10 mouse cellular contexts compared by ENCODE assay signal in genomic region chr4:119463756-119464419, GRCm38 (mm10). TPM values are rescaled to one million over a fixed set of nuclear protein-coding genes. Genes with fewer than 3 reads are reported as not detected.
A peak's percentile ranks its signal among the peaks of the same experiment; 100 is the strongest.
DNase-seq lines count a peak whose midpoint lies in the region; ATAC-seq and TF ChIP-seq lines count a peak whose summit lies in the region.
"Had no signal": no experiment of that assay in that cellular context is flagged by ENCODE, and none has a peak within 500 bp of the region (broad histone marks: within the 10 kb centered on the region; RNA-seq: fewer than 3 reads in every experiment).

No protein-coding gene starts in this region.

- peaks cover 16% of the 10 kb centered on the region; the same call in 1 of the 2 replicates for H3K36me3 ChIP-seq in hindbrain, embryonic 14.5 days (replicated peaks; ENCODE audit: control insufficient read depth, insufficient read depth)
- H3K36me3 ChIP-seq in hindbrain, embryonic 10.5 days = no peaks in the 10 kb centered on the region
- no peaks in the 10 kb centered on the region for H3K36me3 ChIP-seq in hindbrain, postnatal 0 days (ENCODE audit: insufficient read depth, low read length)
- no peaks in the 10 kb centered on the region for H3K36me3 ChIP-seq in spleen, adult 2 months (ENCODE audit: control insufficient read depth, insufficient read depth, low read length)
- H3K36me3 ChIP-seq: neural tube, embryonic 12.5 days had no signal

- no peak for ATAC-seq in hindbrain, embryonic 14.5 days (ENCODE audit: low FRiP score)
- ATAC-seq in hindbrain, postnatal 0 days = peak; percentile 8; the same call in 1 of the 2 replicates

- TF ChIP-seq CTCF in hindbrain, postnatal 0 days (IDR thresholded peaks at IDR 0.05; ENCODE audit: low read depth) = no peak
- TF ChIP-seq CTCF in spleen, adult 2 months (IDR thresholded peaks at IDR 0.05; ENCODE audit: extremely low read depth, insufficient read depth, insufficient read length, insufficient replicate concordance) = no peak

- no peak overlapping the region for H3K4me2 ChIP-seq in hindbrain, embryonic 14.5 days (replicated peaks)
- H3K4me2 ChIP-seq in hindbrain, postnatal 0 days (ENCODE audit: low read depth, low read length) = no peak overlapping the region

- no peak for DNase-seq in hindbrain, embryonic 14.5 days (ENCODE audit: low spot score)
- DNase-seq in hindbrain, embryonic 10.5 days (ENCODE audit: low spot score) = no peak
- peak; percentile 32 for DNase-seq in Muller cell, postnatal 12 days (ENCODE audit: inconsistent ontology term)
- DNase-seq in hindbrain, postnatal 0 days (ENCODE audit: low spot score) = no peak
- peak; percentile 52 to 61 for DNase-seq in spleen, adult 2 months (ENCODE audit: low read depth in 1 of 2, low spot score in 2 of 2)
- no peak for DNase-seq in embryo, embryonic 9.5 days (ENCODE audit: extremely low spot score)
- no peak for DNase-seq in testis, postnatal 10 days (ENCODE audit: low spot score)
- no peak for DNase-seq in gastrocnemius, adult 8-10 months (ENCODE audit: low spot score in 2 of 2)

- H3K27me3 ChIP-seq in hindbrain, embryonic 14.5 days (ENCODE audit: control insufficient read depth, insufficient read depth, low read length) = no peaks in the 10 kb centered on the region
- no peaks in the 10 kb centered on the region for H3K27me3 ChIP-seq in hindbrain, embryonic 10.5 days (ENCODE audit: insufficient read depth, poor library complexity, severe bottlenecking)
- no peaks in the 10 kb centered on the region for H3K27me3 ChIP-seq in hindbrain, postnatal 0 days (ENCODE audit: insufficient read depth, low read length)
- H3K27me3 ChIP-seq in spleen, adult 2 months (ENCODE audit: control insufficient read depth, insufficient read depth, low read length) = no peaks in the 10 kb centered on the region
- H3K27me3 ChIP-seq: neural tube, embryonic 12.5 days had no signal

- H3K9ac ChIP-seq in hindbrain, embryonic 14.5 days = no peak overlapping the region
- H3K9ac ChIP-seq in hindbrain, postnatal 0 days (replicated peaks; ENCODE audit: low read length) = no peak overlapping the region
- H3K9ac ChIP-seq: neural tube, embryonic 12.5 days had no signal

- no peak; the same call in 1 of the 2 replicates for TF ChIP-seq POLR2A in spleen, adult 2 months (IDR thresholded peaks at IDR 0.05; ENCODE audit: low read depth, low read length)

- 72% methylated on average over 13 of the region's 13 CpGs for WGBS in hindbrain, embryonic 14.5 days
- WGBS in hindbrain, embryonic 10.5 days = 87% methylated on average over 13 of the region's 13 CpGs
- WGBS in hindbrain, postnatal 0 days = 64% methylated on average over 13 of the region's 13 CpGs
- WGBS in spleen, adult 2 months = 28% methylated on average over 13 of the region's 13 CpGs

- peaks cover 29% of the 10 kb centered on the region for H3K4me1 ChIP-seq in hindbrain, embryonic 14.5 days (replicated peaks; ENCODE audit: control insufficient read depth, insufficient read depth, low read length)
- peaks cover 15% of the 10 kb centered on the region; the same call in 1 of the 2 replicates for H3K4me1 ChIP-seq in hindbrain, embryonic 10.5 days (replicated peaks)
- peaks cover 27% of the 10 kb centered on the region for H3K4me1 ChIP-seq in hindbrain, postnatal 0 days (ENCODE audit: insufficient read depth, low read length)
- peaks cover 4% of the 10 kb centered on the region; the same call in 1 of the 2 replicates for H3K4me1 ChIP-seq in spleen, adult 2 months (ENCODE audit: control insufficient read depth, insufficient read depth, insufficient read length)

- no peaks in the 10 kb centered on the region for H3K9me3 ChIP-seq in hindbrain, embryonic 14.5 days (ENCODE audit: control insufficient read depth, low read length)
- H3K9me3 ChIP-seq in hindbrain, embryonic 10.5 days = no peaks in the 10 kb centered on the region
- no peaks in the 10 kb centered on the region for H3K9me3 ChIP-seq in hindbrain, postnatal 0 days (ENCODE audit: low read length)
- H3K9me3 ChIP-seq: neural tube, embryonic 12.5 days had no signal

- no peak overlapping the region for H3K4me3 ChIP-seq in hindbrain, embryonic 14.5 days (replicated peaks; ENCODE audit: low read length)
- no peak overlapping the region for H3K4me3 ChIP-seq in hindbrain, embryonic 10.5 days
- H3K4me3 ChIP-seq in hindbrain, postnatal 0 days (ENCODE audit: low read length) = no peak overlapping the region
- peak overlapping the region; percentile 35; the same call in 1 of the 2 replicates for H3K4me3 ChIP-seq in spleen, adult 2 months (ENCODE audit: extremely low read depth, insufficient read depth, insufficient read length)
- H3K4me3 ChIP-seq: neural tube, embryonic 12.5 days had no signal

- peak overlapping the region; percentile 88 for H3K27ac ChIP-seq in hindbrain, embryonic 14.5 days
- no peak overlapping the region for H3K27ac ChIP-seq in hindbrain, embryonic 10.5 days
- H3K27ac ChIP-seq in hindbrain, postnatal 0 days = peak overlapping the region; percentile 87
- H3K27ac ChIP-seq in spleen, adult 2 months (ENCODE audit: insufficient read depth, low read length) = no peak overlapping the region; the same call in 1 of the 2 replicates

RNA-seq across cellular contexts. Expression of gene Rimkla, which starts 28.5 kb away (rescaled TPM):
- 30.5 and 37.8 TPM in 2 replicates for polyA plus RNA-seq in hindbrain, embryonic 14.5 days (2014; fragmentation: Nextera tagmentation; extraction: Ambion mirVana)
- 3.6 and 4.6 TPM in 2 replicates for polyA plus RNA-seq in hindbrain, embryonic 10.5 days (2016; fragmentation: Nextera tagmentation; extraction: Ambion mirVana)
- total RNA-seq in hindbrain, postnatal 0 days (2014; rRNA removed) = 39.8 and 43.1 TPM in 2 replicates
- polyA plus RNA-seq in hindbrain, postnatal 0 days (2015; fragmentation: Nextera tagmentation; extraction: Ambion mirVana) = 20.9 and 23.1 TPM in 2 replicates
- polyA plus RNA-seq in spleen, adult 2 months (2012; rRNA removed) = 0.11 and 0.40 TPM in 2 replicates
- total RNA-seq in gastrocnemius, adult 8-10 months (2022) = not detected
- total RNA-seq: liver, adult 2 months had no signal
- polyA plus RNA-seq: liver, adult 2 months had no signal

RNA-seq across cellular contexts. Expression of gene Zmynd12, which starts 41.3 kb away (rescaled TPM):
- polyA plus RNA-seq in hindbrain, embryonic 14.5 days (2014; fragmentation: Nextera tagmentation; extraction: Ambion mirVana) = 0.23 and 0.83 TPM in 2 replicates
- polyA plus RNA-seq in hindbrain, embryonic 10.5 days (2016; fragmentation: Nextera tagmentation; extraction: Ambion mirVana) = 0.15 and 0.60 TPM in 2 replicates
- 0.11 TPM in 1 of 2 replicates, not detected in the other for total RNA-seq in hindbrain, postnatal 0 days (2014; rRNA removed)
- polyA plus RNA-seq in hindbrain, postnatal 0 days (2015; fragmentation: Nextera tagmentation; extraction: Ambion mirVana) = 0.51 and 1.3 TPM in 2 replicates
- 0.21 and 0.42 TPM in 2 replicates for polyA plus RNA-seq in spleen, adult 2 months (2012; rRNA removed)
- not detected for total RNA-seq in gastrocnemius, adult 8-10 months (2022)

RNA-seq across cellular contexts. Expression of gene Ppcs, which starts 41.7 kb away (rescaled TPM):
- polyA plus RNA-seq in hindbrain, embryonic 14.5 days (2014; fragmentation: Nextera tagmentation; extraction: Ambion mirVana) = 23.4 and 25.6 TPM in 2 replicates
- 25.6 and 29.7 TPM in 2 replicates for polyA plus RNA-seq in hindbrain, embryonic 10.5 days (2016; fragmentation: Nextera tagmentation; extraction: Ambion mirVana)
- total RNA-seq in hindbrain, postnatal 0 days (2014; rRNA removed) = 12.1 and 14.1 TPM in 2 replicates
- polyA plus RNA-seq in hindbrain, postnatal 0 days (2015; fragmentation: Nextera tagmentation; extraction: Ambion mirVana) = 28.5 and 29.4 TPM in 2 replicates
- polyA plus RNA-seq in spleen, adult 2 months (2012; rRNA removed) = 11.7 and 12.8 TPM in 2 replicates
- total RNA-seq in gastrocnemius, adult 8-10 months (2022) = 1 to 10 TPM; 3.7 to 6.7 (median 4.8) TPM

RNA-seq across cellular contexts. Expression of gene Ccdc30, which starts 48.6 kb away (rescaled TPM):
- polyA plus RNA-seq in hindbrain, embryonic 14.5 days (2014; fragmentation: Nextera tagmentation; extraction: Ambion mirVana) = 19.7 and 20.9 TPM in 2 replicates
- 6.6 and 11.0 TPM in 2 replicates for polyA plus RNA-seq in hindbrain, embryonic 10.5 days (2016; fragmentation: Nextera tagmentation; extraction: Ambion mirVana)
- 10.0 and 13.4 TPM in 2 replicates for total RNA-seq in hindbrain, postnatal 0 days (2014; rRNA removed)
- polyA plus RNA-seq in hindbrain, postnatal 0 days (2015; fragmentation: Nextera tagmentation; extraction: Ambion mirVana) = 23.1 and 24.3 TPM in 2 replicates
- 0.20 and 0.23 TPM in 2 replicates for polyA plus RNA-seq in spleen, adult 2 months (2012; rRNA removed)
- under 1 TPM in 1 of 4 experiments, not detected in 3; 0.29 TPM for total RNA-seq in gastrocnemius, adult 8-10 months (2022)

Comparison
In these comparisons a context has a peak if more than half of its experiments do, and no peak if none do; other contexts are left out.
1. H3K27ac ChIP-seq: peak in hindbrain, embryonic 14.5 days (single experiment) and hindbrain, postnatal 0 days (single experiment); none in hindbrain, embryonic 10.5 days (single experiment) and spleen, adult 2 months (single experiment).
2. DNase-seq: peak in Muller cell, postnatal 12 days (single experiment) and spleen, adult 2 months (2 of 2); none in hindbrain, embryonic 14.5 days (single experiment), hindbrain, embryonic 10.5 days (single experiment), hindbrain, postnatal 0 days (single experiment), embryo, embryonic 9.5 days (single experiment), testis, postnatal 10 days (single experiment) and gastrocnemius, adult 8-10 months (0 of 2).